Comparison of ENCODE assay signal across 32 mouse cellular contexts in the genomic region with DNA sequence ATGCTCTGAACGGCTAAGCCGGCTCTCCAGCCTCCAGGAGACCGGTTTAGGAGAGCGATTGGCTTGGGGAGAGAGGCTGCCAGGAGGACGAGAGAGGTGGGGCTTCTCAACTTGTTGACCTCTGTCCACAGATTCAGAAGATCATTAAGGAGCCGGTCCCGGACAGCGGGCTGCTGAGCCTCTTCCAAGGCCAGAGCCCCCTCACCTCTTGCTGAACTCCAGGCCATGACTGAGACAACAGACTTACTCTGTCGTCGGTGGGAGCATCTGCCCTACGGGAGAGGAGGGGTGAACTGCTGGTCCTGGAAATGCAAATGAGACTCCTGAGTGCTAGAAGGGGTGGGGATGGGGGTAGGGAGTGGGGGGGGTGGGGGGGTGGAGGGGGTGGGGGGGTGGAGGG. TPM values are rescaled to one million over a fixed set of nuclear protein-coding genes. Genes with fewer than 3 reads are reported as not detected.
"Had no signal": no experiment of that assay in that cellular context is flagged by ENCODE, and none has a peak within 500 bp of the region (broad histone marks: within the 10 kb centered on the region; RNA-seq: fewer than 3 reads in every experiment).

No protein-coding gene starts in this region.

- H3K9me3 ChIP-seq: heart, embryonic 10.5 days; heart, embryonic 13.5 days; heart, embryonic 15.5 days; hindbrain, embryonic 13.5 days; hindbrain, embryonic 15.5 days; kidney, embryonic 15.5 days; limb, embryonic 10.5 days; limb, embryonic 12.5 days; liver, embryonic 13.5 days; liver, embryonic 15.5 days had no signal

- H3K4me2 ChIP-seq: heart, embryonic 13.5 days; heart, embryonic 15.5 days; hindbrain, embryonic 13.5 days; hindbrain, embryonic 15.5 days; kidney, embryonic 15.5 days; limb, embryonic 12.5 days; liver, embryonic 11.5 days; liver, embryonic 13.5 days; liver, embryonic 15.5 days had no signal

- H3K27ac ChIP-seq: gastrocnemius, adult 2 months; heart, embryonic 10.5 days; heart, embryonic 13.5 days; heart, embryonic 15.5 days; hindbrain, embryonic 13.5 days; hindbrain, embryonic 15.5 days; hindbrain, postnatal 0 days; kidney, embryonic 15.5 days; layer of hippocampus, adult 2 months; left cerebral cortex, adult 2 months; limb, embryonic 10.5 days; limb, embryonic 12.5 days; liver, embryonic 13.5 days; liver, embryonic 15.5 days had no signal

- H3K4me3 ChIP-seq: gastrocnemius, adult 2 months; heart, embryonic 10.5 days; heart, embryonic 13.5 days; heart, embryonic 15.5 days; hindbrain, embryonic 13.5 days; hindbrain, embryonic 15.5 days; kidney, embryonic 15.5 days; layer of hippocampus, adult 2 months; left cerebral cortex, adult 2 months; limb, embryonic 10.5 days; limb, embryonic 12.5 days; liver, embryonic 13.5 days; liver, embryonic 15.5 days had no signal

- H3K9ac ChIP-seq: heart, embryonic 13.5 days; heart, embryonic 15.5 days; hindbrain, embryonic 13.5 days; hindbrain, embryonic 15.5 days; kidney, embryonic 15.5 days; limb, embryonic 12.5 days; liver, embryonic 13.5 days; liver, embryonic 15.5 days had no signal

- H3K27me3 ChIP-seq: heart, embryonic 15.5 days; hindbrain, embryonic 15.5 days; kidney, embryonic 15.5 days; liver, embryonic 13.5 days; liver, embryonic 15.5 days had no signal

- ATAC-seq: hindbrain, postnatal 0 days; intestine, embryonic 16.5 days had no signal

- H3K36me3 ChIP-seq: heart, embryonic 15.5 days; hindbrain, embryonic 13.5 days; hindbrain, embryonic 15.5 days; limb, embryonic 10.5 days; limb, embryonic 12.5 days; liver, embryonic 13.5 days; liver, embryonic 15.5 days had no signal

- DNase-seq: gastrocnemius, adult 2 months; gastrocnemius, postnatal 10 days; gastrocnemius, postnatal 25 days; heart, adult 18-20 months; heart, postnatal 14 days; heart, postnatal 36 days; kidney, adult 11 months; kidney, adult 2 months; kidney, adult 9 months; kidney, postnatal 10 days; kidney, postnatal 4 days; liver; liver, embryonic 13.5 days had no signal

RNA-seq across cellular contexts. Expression of a gene that starts 11.1 kb away (rescaled TPM):
- total RNA-seq: gastrocnemius, postnatal 4 days; granulocyte monocyte progenitor cell, adult 5-6 weeks; heart, adult 18-20 months; heart, postnatal 14 days; heart, postnatal 36 days; hematopoietic stem cell, adult 5-6 weeks had no signal
- polyA plus RNA-seq: heart, embryonic 13.5 days; heart, embryonic 15.5 days; hindbrain, embryonic 11.5 days; intestine, embryonic 14.5 days; intestine, embryonic 16.5 days; kidney, embryonic 15.5 days; limb, embryonic 10.5 days; limb, embryonic 12.5 days; liver, embryonic 15.5 days had no signal

RNA-seq across cellular contexts. Expression of a gene that starts 26.6 kb away (rescaled TPM):
- total RNA-seq: granulocyte monocyte progenitor cell, adult 5-6 weeks; hematopoietic stem cell, adult 5-6 weeks had no signal
